Mouse (Mus musculus) embryonic facial prominence, embryonic 11.5 days (tissue): Measurements from ENCODE around the gene Gatd1. TPM values are rescaled to one million over a fixed set of nuclear protein-coding genes. Genes with fewer than 3 reads are reported as not detected.

Source experiments
- ATAC-seq: fragments of 200-750 bp; cut with Nextera tagmentation; replicated peaks from 2 replicates; pipeline ENCODE4 v1.8.0; 2017; ENCODE audit warnings: low read depth; ENCODE audit not compliant: insufficient number of reproducible peaks, low FRiP score, low TSS enrichment
- DNase-seq: peaks from one replicate; pipeline ENCODE4 v3.0.0-alpha.2; 2015; ENCODE audit warnings: low spot score
- H3K27ac ChIP-seq: fragments of 300-500 bp; sonication (generic); replicated peaks from 2 replicates; pipeline ENCODE4 v1.5.1; 2014; ENCODE audit warnings: mild to moderate bottlenecking, low read depth, low read length, control low read depth
- H3K27me3 ChIP-seq: fragments of 300-500 bp; sonication (generic); 2 replicates; pipeline ENCODE4 v1.6.1; 2014; ENCODE audit warnings: mild to moderate bottlenecking, low read length, moderate library complexity, mixed read lengths; ENCODE audit not compliant: control insufficient read depth, insufficient read depth
- H3K36me3 ChIP-seq: fragments of 300-500 bp; sonication (generic); replicated peaks from 2 replicates; pipeline ENCODE4 v1.6.1; 2014; ENCODE audit warnings: low read depth, mild to moderate bottlenecking, low read length, moderate library complexity, mixed read lengths; ENCODE audit not compliant: control insufficient read depth, insufficient read depth
- H3K4me1 ChIP-seq: fragments of 300-500 bp; sonication (generic); 2 replicates; pipeline ENCODE4 v1.6.1; 2014; ENCODE audit warnings: low read length, mixed read lengths; ENCODE audit not compliant: control insufficient read depth, insufficient read depth
- H3K4me2 ChIP-seq: fragments of 300-500 bp; sonication (generic); 2 replicates; pipeline ENCODE4 v1.6.1; 2014; ENCODE audit warnings: low read depth, mild to moderate bottlenecking, control low read depth, low read length, moderate library complexity
- H3K4me3 ChIP-seq: fragments of 300-500 bp; sonication (generic); 2 replicates; pipeline ENCODE4 v1.5.1; 2014; ENCODE audit warnings: low read depth, low read length, control low read depth
- H3K9ac ChIP-seq: fragments of 300-500 bp; sonication (generic); replicated peaks from 2 replicates; pipeline ENCODE4 v1.6.1; 2014; ENCODE audit warnings: mild to moderate bottlenecking, control low read depth, low read length
- H3K9me3 ChIP-seq: fragments of 300-500 bp; sonication (generic); replicated peaks from 2 replicates; pipeline ENCODE4 v1.6.1; 2016; ENCODE audit warnings: mild to moderate bottlenecking, low read length, inconsistent platforms, mixed read lengths; ENCODE audit not compliant: control insufficient read depth
- WGBS: fragments of 180-500 bp; shearing (Covaris S2); extraction: QIAGEN DNeasy Blood & Tissue Kit; methylation state at CpG from one replicate; pipeline ENCODE4 v1.1.7; 2014; 5-methylcytosine and 5-hydroxymethylcytosine counted together
- polyA plus RNA-seq: library from polyadenylated mRNA; unstranded; fragments of >200 nt; fragmentation: Nextera tagmentation; extraction: Ambion mirVana; gene quantifications from 2 replicates; pipeline ENCODE4 v1.2.1, GENCODE M21; 2014

Gatd1 gene
- polyA plus RNA-seq, 1 experiment from 2014 or later, result 44.6 TPM

- H3K27me3 ChIP-seq, result no peaks in the 10 kb centered on the region
- H3K27ac ChIP-seq, result no peak overlapping the region
- ATAC-seq, result no peak
- H3K4me1 ChIP-seq, result no peaks in the 10 kb centered on the region; the same call in 1 of the 2 replicates
- no peak overlapping the region for H3K9ac ChIP-seq
- DNase-seq, result no peak
- no peak overlapping the region for H3K4me3 ChIP-seq
- no peaks in the 10 kb centered on the region for H3K9me3 ChIP-seq
- WGBS, result 55% methylated on average over 2 of the region's 2 CpGs
- H3K4me2 ChIP-seq, result no peak overlapping the region
- H3K36me3 ChIP-seq, result no peaks in the 10 kb centered on the region
These were observed 26.0 kb downstream of the Gatd1 start for GRCm38 (mm10) chr7:141387807-141388486.

DNA sequence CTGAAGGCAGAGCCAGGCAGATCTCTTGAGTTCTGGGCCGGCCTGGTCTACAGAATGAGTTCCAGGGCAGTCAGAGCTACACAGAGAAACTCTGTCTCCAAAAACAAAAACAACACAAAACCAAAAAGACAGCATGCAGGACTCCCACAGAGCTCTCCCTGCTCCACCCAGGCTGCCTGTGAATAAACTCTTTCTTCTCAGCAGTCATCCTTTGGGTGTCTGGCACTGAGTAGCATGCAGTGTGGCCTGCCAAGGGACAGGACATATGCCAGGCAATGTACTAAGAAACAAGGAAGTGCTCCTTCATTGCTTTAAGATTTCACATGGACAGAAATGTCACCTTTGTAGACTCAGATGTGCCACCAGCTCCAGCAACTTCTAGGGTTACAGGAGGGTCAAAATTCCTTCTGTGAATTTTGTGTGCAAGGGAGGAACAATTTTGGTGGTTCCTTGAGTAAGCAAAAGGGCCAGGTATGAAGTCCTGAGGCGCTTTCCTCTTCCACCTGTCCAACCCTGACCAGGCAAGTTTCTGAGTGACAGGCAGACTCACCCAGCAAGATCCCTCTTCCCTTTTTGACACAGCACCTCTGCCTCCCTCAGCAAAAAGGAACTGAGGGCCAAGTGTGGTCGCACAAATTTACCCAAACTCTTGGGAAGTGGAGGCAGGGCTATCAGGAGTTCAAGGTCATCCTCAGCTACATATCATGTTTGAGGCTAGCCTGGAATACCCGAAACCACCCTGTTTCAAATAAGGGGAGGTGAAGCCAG is 32.7 kb downstream of the Gatd1 start:
- DNase-seq (no peak), ATAC-seq (no peak)
- Histone ChIP-seq H3K27ac (no peak overlapping the region), H3K4me2 (no peak overlapping the region), H3K4me3 (no peak overlapping the region), H3K27me3 (no peaks in the 10 kb centered on the region), H3K4me1 (no peaks in the 10 kb centered on the region), H3K9ac (no peak overlapping the region), H3K9me3 (no peaks in the 10 kb centered on the region), H3K36me3 (no peaks in the 10 kb centered on the region)
- WGBS, result 75% methylated on average over 4 of the region's 4 CpGs

DNA sequence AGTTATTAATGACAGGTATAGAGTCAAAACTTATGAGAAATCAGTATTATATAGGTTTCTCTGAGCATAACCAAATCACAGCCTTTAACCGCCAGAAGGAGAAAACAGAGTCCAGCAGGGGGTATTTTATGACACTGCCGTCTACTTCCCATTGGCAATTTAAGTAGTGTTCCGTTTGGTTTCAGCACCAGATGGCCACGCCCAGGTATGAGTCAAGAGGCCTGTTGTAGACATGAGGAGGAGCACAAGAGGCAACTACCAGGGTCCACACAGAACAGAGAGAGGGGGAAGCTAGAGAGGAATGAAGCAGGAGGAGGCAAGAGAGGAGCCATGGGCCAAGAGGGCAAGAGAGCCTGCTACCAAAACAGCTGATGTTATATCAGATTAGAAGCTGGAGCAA is 34.4 kb downstream of the Gatd1 start:
- Histone ChIP-seq H3K27me3 (no peaks in the 10 kb centered on the region), H3K9ac (no peak overlapping the region), H3K4me1 (no peaks in the 10 kb centered on the region), H3K9me3 (no peaks in the 10 kb centered on the region), H3K36me3 (no peaks in the 10 kb centered on the region), H3K4me2 (no peak overlapping the region), H3K4me3 (no peak overlapping the region), H3K27ac (no peak overlapping the region)
- ATAC-seq (no peak), DNase-seq (no peak)
- WGBS, result 63% methylated on average over 4 of the region's 4 CpGs

DNA sequence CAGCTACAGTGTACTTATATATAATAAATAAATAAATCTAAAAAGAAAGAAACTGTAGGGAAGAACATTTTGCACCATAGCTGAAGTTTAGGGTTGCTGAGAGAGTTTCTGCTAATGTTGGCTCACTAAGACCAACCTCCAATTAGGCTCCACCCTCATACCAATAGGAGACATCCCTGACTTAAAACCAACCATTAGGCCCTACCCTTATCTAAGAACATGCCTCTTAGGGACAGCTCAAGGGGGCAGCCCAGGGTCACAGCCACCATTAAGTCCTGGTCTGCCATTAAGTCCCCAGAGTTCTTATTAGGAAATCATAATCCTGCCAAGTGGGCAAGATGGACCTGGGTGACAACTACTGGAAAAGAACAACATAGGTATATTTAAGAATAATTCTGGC is 39.5 kb downstream of the Gatd1 start:
- H3K9me3 ChIP-seq, result no peaks in the 10 kb centered on the region
- ATAC-seq, result no peak
- H3K27me3 ChIP-seq, result no peaks in the 10 kb centered on the region
- DNase-seq, result no peak
- no peak overlapping the region for H3K4me3 ChIP-seq
- H3K27ac ChIP-seq, result no peak overlapping the region
- H3K4me2 ChIP-seq, result no peak overlapping the region
- H3K4me1 ChIP-seq, result no peaks in the 10 kb centered on the region
- no peak overlapping the region for H3K9ac ChIP-seq
- H3K36me3 ChIP-seq, result no peaks in the 10 kb centered on the region

- Histone ChIP-seq H3K9me3 (no peaks in the 10 kb centered on the region), H3K9ac (no peak overlapping the region), H3K27ac (no peak overlapping the region), H3K4me3 (no peak overlapping the region), H3K4me1 (no peaks in the 10 kb centered on the region), H3K36me3 (no peaks in the 10 kb centered on the region), H3K4me2 (no peak overlapping the region), H3K27me3 (no peaks in the 10 kb centered on the region)
- 68% methylated on average over 6 of the region's 6 CpGs for whole genome bisulfite sequencing
- no peak for DNase-seq
- ATAC-seq, result no peak
These were observed 40.3 kb downstream of the Gatd1 start for GRCm38 (mm10) chr7:141373611-141374010.

DNA sequence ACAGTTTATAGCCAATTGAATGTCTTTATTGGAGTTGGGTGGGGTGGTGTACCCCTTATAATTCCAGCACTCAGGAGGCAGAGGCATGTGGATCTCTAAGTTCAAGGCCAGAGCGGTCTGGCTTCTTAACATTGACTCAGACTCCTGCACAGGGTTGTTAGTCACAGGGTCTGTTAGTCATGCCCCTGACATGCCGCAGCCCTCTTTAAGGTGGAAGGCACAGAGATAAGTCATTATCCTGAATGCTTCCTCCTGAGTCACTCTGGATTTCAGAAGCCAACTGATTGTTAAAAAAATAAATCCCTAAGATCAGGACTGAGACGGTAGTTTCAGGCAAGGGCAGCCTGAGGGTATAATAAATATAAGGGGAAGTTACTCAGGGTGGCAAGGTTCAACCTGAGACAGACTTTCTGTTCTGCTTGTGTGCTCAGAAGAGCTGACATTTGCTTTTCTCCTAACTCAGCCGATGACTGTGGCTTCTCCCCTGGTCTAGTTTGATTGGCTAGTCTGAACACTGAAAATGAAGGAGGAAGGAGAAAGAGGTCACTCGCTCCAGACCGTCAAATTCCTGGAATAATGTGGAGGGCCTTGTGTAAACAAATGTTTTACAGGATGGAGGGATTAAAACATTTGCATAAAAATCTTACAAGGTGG is 41.9 kb downstream of the Gatd1 start:
- no peak overlapping the region for H3K4me2 ChIP-seq
- H3K4me3 ChIP-seq, result no peak overlapping the region
- no peaks in the 10 kb centered on the region for H3K36me3 ChIP-seq
- WGBS, result 57% methylated on average over 6 of the region's 6 CpGs
- no peak for DNase-seq
- no peaks in the 10 kb centered on the region for H3K9me3 ChIP-seq
- no peaks in the 10 kb centered on the region for H3K4me1 ChIP-seq
- no peak overlapping the region for H3K27ac ChIP-seq
- H3K9ac ChIP-seq, result no peak overlapping the region
- ATAC-seq, result no peak
- no peaks in the 10 kb centered on the region for H3K27me3 ChIP-seq

DNA sequence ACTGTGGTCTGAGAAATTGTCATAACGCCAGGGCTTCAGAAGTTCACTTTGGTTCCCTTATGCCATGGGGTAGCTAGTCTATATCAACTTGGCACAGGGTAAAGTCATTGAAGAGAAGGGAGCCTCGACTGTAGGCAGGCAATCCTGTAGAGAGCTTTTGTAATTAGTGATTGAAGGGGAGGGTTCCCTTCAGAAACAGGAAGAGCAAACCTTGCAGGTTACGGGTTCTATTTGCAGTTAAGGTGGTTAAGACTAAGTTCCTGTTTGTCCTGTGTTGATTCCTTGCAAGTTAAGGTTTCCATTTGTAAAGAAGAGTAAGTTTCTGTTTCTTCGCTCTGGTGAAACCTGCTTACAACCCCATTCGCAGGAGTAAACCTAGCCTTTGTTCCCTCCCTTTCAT is 44.0 kb downstream of the Gatd1 start:
- WGBS, result 68% methylated on average over 5 of the region's 5 CpGs
- ATAC-seq, result no peak

DNA sequence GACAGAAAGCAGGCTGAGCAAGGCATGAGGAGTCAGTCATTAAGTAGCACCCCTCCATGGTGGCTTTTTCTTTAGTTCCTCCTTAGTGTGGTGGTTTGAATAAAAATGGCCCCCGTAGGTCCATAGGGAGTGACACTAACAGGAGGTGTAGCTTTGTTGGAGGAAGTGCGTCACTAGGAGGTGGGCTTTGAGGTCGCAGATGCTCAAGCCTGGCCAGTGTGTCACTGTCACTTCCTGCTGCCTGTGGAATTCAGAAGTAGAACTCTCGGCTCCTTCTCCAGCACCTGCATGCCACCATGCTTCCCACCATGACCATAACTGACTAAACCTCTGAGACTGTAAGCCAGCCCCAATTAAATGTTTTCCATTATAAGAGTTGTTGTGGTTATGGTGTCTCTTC is 46.6 kb downstream of the Gatd1 start:
- 83% methylated on average over 4 of the region's 4 CpGs for WGBS
- Histone ChIP-seq H3K27me3 (no peaks in the 10 kb centered on the region), H3K4me2 (no peak overlapping the region), H3K36me3 (no peaks in the 10 kb centered on the region), H3K9me3 (no peaks in the 10 kb centered on the region), H3K4me3 (no peak overlapping the region), H3K4me1 (no peaks in the 10 kb centered on the region), H3K27ac (no peak overlapping the region), H3K9ac (no peak overlapping the region)
- DNase-seq (no peak), ATAC-seq (no peak)

More for the DNA sequence above, 44.0 kb downstream of the Gatd1 start:
- H3K27ac ChIP-seq, result no peak overlapping the region
- no peak overlapping the region for H3K4me2 ChIP-seq
- no peaks in the 10 kb centered on the region for H3K36me3 ChIP-seq
- no peak overlapping the region for H3K9ac ChIP-seq
- H3K9me3 ChIP-seq, result no peaks in the 10 kb centered on the region
- DNase-seq, result no peak
- no peaks in the 10 kb centered on the region for H3K4me1 ChIP-seq
- no peak overlapping the region for H3K4me3 ChIP-seq
- no peaks in the 10 kb centered on the region for H3K27me3 ChIP-seq
